Mouse (Mus musculus) MEL (cell line): ENCODE measurements around the gene Dmpk. TPM values are rescaled to one million over a fixed set of nuclear protein-coding genes. Genes with fewer than 3 reads are reported as not detected.

ENCODE experiments used
- DNase-seq: peaks from one replicate; pipeline ENCODE4 v3.0.0; 2011; ENCODE audit warnings: low read depth, low spot score
- H3K27ac ChIP-seq: 2 replicates; pipeline ENCODE4 v1.5.1; 2012; ENCODE audit warnings: low read depth, mild to moderate bottlenecking, control low read depth, low read length, moderate library complexity; ENCODE audit not compliant: control insufficient read depth
- H3K27me3 ChIP-seq, 2 experiments: fragments of 150-350 bp in 1 of 2; sonication (generic) in 1 of 2; 2 replicates each; pipeline ENCODE4 v1.6.1; 2012; ENCODE audit warnings: low read length in 2 of 2, mild to moderate bottlenecking in 2 of 2, improper control_type of control experiment in 1 of 2, moderate library complexity in 1 of 2; ENCODE audit not compliant: insufficient read depth in 2 of 2, control insufficient read depth in 1 of 2
- H3K36me3 ChIP-seq, 2 experiments: 2 replicates each; pipeline ENCODE4 v1.6.1; 2012 to 2014; ENCODE audit warnings: low read length in 2 of 2, improper control_type of control experiment in 1 of 2, inconsistent platforms in 1 of 2, mild to moderate bottlenecking in 1 of 2; ENCODE audit not compliant: insufficient read depth in 2 of 2, control insufficient read depth in 1 of 2
- H3K4me1 ChIP-seq, 2 experiments: fragments of 150-350 bp in 1 of 2; sonication (generic) in 1 of 2; 2 replicates each; pipeline ENCODE4 v1.6.1; 2012; ENCODE audit warnings: low read length in 2 of 2, improper control_type of control experiment in 1 of 2, mild to moderate bottlenecking in 1 of 2; ENCODE audit not compliant: insufficient read depth in 2 of 2, control insufficient read depth in 1 of 2
- H3K4me3 ChIP-seq, 2 experiments: fragments of 150-350 bp in 1 of 2; sonication (generic) in 1 of 2; 2 replicates each; pipeline ENCODE4 v1.5.1; 2012; ENCODE audit warnings: low read depth in 2 of 2, low read length in 2 of 2, mild to moderate bottlenecking in 2 of 2, moderate library complexity in 2 of 2, control low read depth in 1 of 2, improper control_type of control experiment in 1 of 2; ENCODE audit not compliant: control insufficient read depth in 1 of 2, insufficient read depth in 1 of 2
- H3K79me2 ChIP-seq: 2 replicates; pipeline ENCODE4 v1.6.1; 2012; ENCODE audit warnings: mild to moderate bottlenecking, low read length, moderate library complexity; ENCODE audit not compliant: control insufficient read depth, poor library complexity, insufficient read depth
- H3K9ac ChIP-seq: 2 replicates; pipeline ENCODE4 v1.6.1; 2012; ENCODE audit warnings: low read depth, mild to moderate bottlenecking, control low read depth, low read length, moderate library complexity; ENCODE audit not compliant: control insufficient read depth, poor library complexity, severe bottlenecking
- H3K9me3 ChIP-seq: fragments of 150-350 bp; sonication (generic); replicated peaks from 2 replicates; pipeline ENCODE4 v1.6.1; 2012; ENCODE audit warnings: mild to moderate bottlenecking, low read length, improper control_type of control experiment, moderate library complexity; ENCODE audit not compliant: insufficient read depth
- BHLHE40 ChIP-seq: IDR thresholded peaks from 2 replicates; pipeline ENCODE4 v1.6.1; 2012; ENCODE audit warnings: low read depth, mild to moderate bottlenecking, inconsistent platforms, low read length, improper control_type of control experiment, borderline replicate concordance
- CTCF ChIP-seq, 3 experiments: IDR thresholded peaks in 2 of 3; conservative IDR thresholded peaks in 1 of 3; 2 replicates each; pipeline ENCODE4 v1.5.1; 2011 to 2012; ENCODE audit warnings: low read length in 3 of 3, low read depth in 2 of 3, mild to moderate bottlenecking in 2 of 3, improper control_type of control experiment in 1 of 3, inconsistent platforms in 1 of 3, mixed read lengths in 1 of 3, moderate library complexity in 1 of 3; ENCODE audit not compliant: control insufficient read depth in 1 of 3, insufficient read depth in 1 of 3, poor library complexity in 1 of 3, severe bottlenecking in 1 of 3
- E2F4 ChIP-seq: IDR thresholded peaks from 2 replicates; pipeline ENCODE4 v1.6.1; 2011; ENCODE audit warnings: low read depth, low read length, improper control_type of control experiment, borderline replicate concordance
- ELF1 ChIP-seq: IDR thresholded peaks from 2 replicates; pipeline ENCODE4 v1.6.1; 2014; ENCODE audit warnings: low read depth, mild to moderate bottlenecking, inconsistent platforms, low read length, improper control_type of control experiment, moderate library complexity
- EP300 ChIP-seq, 2 experiments: IDR thresholded peaks; 2 replicates each; pipeline ENCODE4 v1.6.1; 2011; ENCODE audit warnings: improper control_type of control experiment in 2 of 2, low read length in 2 of 2, low read depth in 1 of 2, mild to moderate bottlenecking in 1 of 2
- ETS1 ChIP-seq: IDR thresholded peaks from 2 replicates; pipeline ENCODE4 v1.6.1; 2012; ENCODE audit warnings: low read depth, mild to moderate bottlenecking, inconsistent platforms, low read length, improper control_type of control experiment, moderate library complexity
- GATA1 ChIP-seq: IDR thresholded peaks from 2 replicates; pipeline ENCODE4 v1.6.1; 2011; ENCODE audit warnings: low read depth, low read length, improper control_type of control experiment
- HCFC1 ChIP-seq: IDR thresholded peaks from 2 replicates; pipeline ENCODE4 v1.6.1; 2012; ENCODE audit warnings: low read depth, mild to moderate bottlenecking, inconsistent platforms, low read length, improper control_type of control experiment, moderate library complexity
- JUND ChIP-seq: IDR thresholded peaks from 2 replicates; pipeline ENCODE4 v1.6.1; 2011; ENCODE audit warnings: low read depth, mild to moderate bottlenecking, improper control_type of control experiment, low read length
- KAT2A ChIP-seq: conservative IDR thresholded peaks from 2 replicates; pipeline ENCODE4 v1.6.1; 2012; ENCODE audit warnings: low read depth, low read length, improper control_type of control experiment, inconsistent platforms
- MAFK ChIP-seq: IDR thresholded peaks from 2 replicates; pipeline ENCODE4 v1.6.1; 2011; ENCODE audit warnings: low read depth, mild to moderate bottlenecking, low read length, improper control_type of control experiment, borderline replicate concordance
- MAX ChIP-seq: IDR thresholded peaks from 2 replicates; pipeline ENCODE4 v1.6.1; 2011; ENCODE audit warnings: low read length, improper control_type of control experiment
- MAZ ChIP-seq: IDR thresholded peaks from 2 replicates; pipeline ENCODE4 v1.6.1; 2012; ENCODE audit warnings: low read depth, mild to moderate bottlenecking, inconsistent platforms, low read length, improper control_type of control experiment
- MEF2A ChIP-seq: IDR thresholded peaks from 2 replicates; pipeline ENCODE4 v1.6.1; 2014; ENCODE audit warnings: low read depth, mild to moderate bottlenecking, inconsistent platforms, low read length, improper control_type of control experiment; ENCODE audit not compliant: poor library complexity, insufficient replicate concordance, severe bottlenecking; ENCODE audit errors: extremely low read depth
- MXI1 ChIP-seq: IDR thresholded peaks from 2 replicates; pipeline ENCODE4 v1.6.1; 2011; ENCODE audit warnings: mild to moderate bottlenecking, low read depth, low read length, improper control_type of control experiment
- MYB ChIP-seq: IDR thresholded peaks from 2 replicates; pipeline ENCODE4 v1.6.1; 2011; ENCODE audit warnings: mild to moderate bottlenecking, low read depth, low read length, improper control_type of control experiment
- MYC ChIP-seq: IDR thresholded peaks from 2 replicates; pipeline ENCODE4 v1.6.1; 2011; ENCODE audit warnings: low read depth, mild to moderate bottlenecking, low read length, improper control_type of control experiment, moderate library complexity
- NRF1 ChIP-seq: IDR thresholded peaks from 2 replicates; pipeline ENCODE4 v1.6.1; 2014; ENCODE audit warnings: low read depth, mild to moderate bottlenecking, inconsistent platforms, low read length, improper control_type of control experiment, moderate library complexity; ENCODE audit not compliant: poor library complexity, insufficient read depth, severe bottlenecking
- POLR2AphosphoS2 ChIP-seq: IDR thresholded peaks from 2 replicates; pipeline ENCODE4 v1.6.1; 2011; ENCODE audit warnings: low read length, improper control_type of control experiment
- POLR2AphosphoS5 ChIP-seq: IDR thresholded peaks from 2 replicates; pipeline ENCODE4 v1.6.1; 2012; ENCODE audit warnings: low read depth, borderline replicate concordance, mild to moderate bottlenecking, inconsistent platforms, low read length, moderate library complexity, mixed read lengths
- RAD21 ChIP-seq: IDR thresholded peaks from 2 replicates; pipeline ENCODE4 v1.6.1; 2011; ENCODE audit warnings: mild to moderate bottlenecking, low read depth, low read length, improper control_type of control experiment
- RCOR1 ChIP-seq: IDR thresholded peaks from 2 replicates; pipeline ENCODE4 v1.6.1; 2012; ENCODE audit warnings: low read depth, mild to moderate bottlenecking, inconsistent platforms, low read length, improper control_type of control experiment
- TBP ChIP-seq: IDR thresholded peaks from 2 replicates; pipeline ENCODE4 v1.8.0; 2011; ENCODE audit warnings: low read depth, low read length, improper control_type of control experiment
- USF1 ChIP-seq: IDR thresholded peaks from 2 replicates; pipeline ENCODE4 v1.6.1; 2014; ENCODE audit warnings: low read depth, mild to moderate bottlenecking, inconsistent platforms, low read length, improper control_type of control experiment, moderate library complexity
- USF2 ChIP-seq, 2 experiments: IDR thresholded peaks; 2 replicates each; pipeline ENCODE4 v1.6.1; 2011 to 2012; ENCODE audit warnings: improper control_type of control experiment in 2 of 2, low read length in 2 of 2, borderline replicate concordance in 1 of 2, inconsistent platforms in 1 of 2, low read depth in 1 of 2, mild to moderate bottlenecking in 1 of 2; ENCODE audit not compliant: insufficient read depth in 1 of 2
- ZC3H11A ChIP-seq: IDR thresholded peaks from 2 replicates; pipeline ENCODE4 v1.6.1; 2012; ENCODE audit warnings: low read depth, mild to moderate bottlenecking, inconsistent platforms, low read length, improper control_type of control experiment
- ZKSCAN1 ChIP-seq: IDR thresholded peaks from 2 replicates; pipeline ENCODE4 v1.6.1; 2012; ENCODE audit warnings: low read depth, mild to moderate bottlenecking, inconsistent platforms, low read length, improper control_type of control experiment, moderate library complexity
- ZMIZ1 ChIP-seq: IDR thresholded peaks from 2 replicates; pipeline ENCODE4 v1.6.1; 2012; ENCODE audit warnings: low read depth, mild to moderate bottlenecking, inconsistent platforms, low read length, improper control_type of control experiment, moderate library complexity
- ZNF384 ChIP-seq: IDR thresholded peaks from 2 replicates; pipeline ENCODE4 v1.6.1; 2012; ENCODE audit warnings: low read depth, mild to moderate bottlenecking, inconsistent platforms, low read length, improper control_type of control experiment
- polyA plus RNA-seq, 2 experiments: library from polyadenylated mRNA; stranded (reverse) in 1 of 2; unstranded in 1 of 2; fragments of >175 nt in 1 of 2; fragments of >200 nt in 1 of 2; gene quantifications; 2 replicates each; pipeline versions ENCODE4 v1.2.1 to v1.2.4; 2012; ENCODE audit warnings: low replicate concordance in 2 of 2, low read depth in 1 of 2; ENCODE audit not compliant: insufficient read length in 2 of 2, insufficient read depth in 1 of 2, missing spikeins in 1 of 2
- total RNA-seq: library from RNA; depleted of rRNA; stranded (reverse); fragments of 300-350 nt; gene quantifications from 2 replicates; pipeline ENCODE4 v1.2.3, GENCODE M21; 2012

The Dmpk gene
- total and polyA plus RNA-seq, 3 experiments = 5.4 to 29.3 TPM; not detected in 1

DNA sequence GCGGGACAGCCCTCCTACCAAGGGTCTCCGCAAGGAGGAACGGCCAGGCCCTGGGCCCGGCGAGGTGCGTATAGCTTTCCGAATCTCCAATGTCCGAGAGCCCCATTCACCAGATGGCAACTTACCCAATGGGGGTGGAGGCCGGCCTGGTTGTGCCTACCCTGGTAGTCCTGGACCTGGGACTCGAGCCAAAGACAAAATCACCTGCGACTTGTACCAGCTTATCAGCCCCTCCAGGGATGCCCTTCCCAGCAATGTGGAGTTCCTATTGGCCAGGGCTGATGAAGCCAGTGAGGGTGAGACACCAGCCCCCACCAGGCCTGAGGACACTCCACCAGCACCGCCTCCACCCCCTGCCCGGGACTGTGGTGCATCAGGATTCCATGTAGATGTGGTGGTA is 52.5 kb downstream of the Dmpk start:
- H3K4me1 ChIP-seq = peaks cover 0 to 4% of the 10 kb centered on the region in 2 experiments; a peak in 2 of 4 replicates
- H3K4me3 ChIP-seq = no peak overlapping the region
- H3K79me2 ChIP-seq = no peaks in the 10 kb centered on the region
- no peak overlapping the region for H3K27ac ChIP-seq
- 0 out of 4 replicates have a peak, but pooled peaks cover 0 to 2% of the 10 kb centered on the region in 2 experiments for H3K36me3 ChIP-seq
- TF ChIP-seq ZMIZ1 (no peak), ZC3H11A (no peak), POLR2AphosphoS2 (no peak), MYB (no peak), CTCF (IDR thresholded peaks at IDR 0.05 in 2 of 3, conservative IDR thresholded peaks at IDR 0.05 in 1 of 3; ENCODE audit: control insufficient read depth in 1 of 3, insufficient read depth in 1 of 3, low read depth in 2 of 3, low read length in 3 of 3, poor library complexity in 1 of 3, severe bottlenecking in 1 of 3) (no peak), NRF1 (no peak), ELF1 (no peak), BHLHE40 (no peak), HCFC1 (no peak), USF2 (IDR thresholded peaks at IDR 0.05; ENCODE audit: borderline replicate concordance in 1 of 2, insufficient read depth in 1 of 2, low read depth in 1 of 2, low read length in 2 of 2) (no peak), MAX (no peak), ZKSCAN1 (no peak), MAZ (no peak), USF1 (no peak), RCOR1 (no peak), E2F4 (no peak), ZNF384 (no peak), ETS1 (no peak)
- no peak overlapping the region for H3K9ac ChIP-seq
- DNase-seq = no peak
- no peaks in the 10 kb centered on the region for H3K27me3 ChIP-seq
- H3K9me3 ChIP-seq = no peaks in the 10 kb centered on the region

DNA sequence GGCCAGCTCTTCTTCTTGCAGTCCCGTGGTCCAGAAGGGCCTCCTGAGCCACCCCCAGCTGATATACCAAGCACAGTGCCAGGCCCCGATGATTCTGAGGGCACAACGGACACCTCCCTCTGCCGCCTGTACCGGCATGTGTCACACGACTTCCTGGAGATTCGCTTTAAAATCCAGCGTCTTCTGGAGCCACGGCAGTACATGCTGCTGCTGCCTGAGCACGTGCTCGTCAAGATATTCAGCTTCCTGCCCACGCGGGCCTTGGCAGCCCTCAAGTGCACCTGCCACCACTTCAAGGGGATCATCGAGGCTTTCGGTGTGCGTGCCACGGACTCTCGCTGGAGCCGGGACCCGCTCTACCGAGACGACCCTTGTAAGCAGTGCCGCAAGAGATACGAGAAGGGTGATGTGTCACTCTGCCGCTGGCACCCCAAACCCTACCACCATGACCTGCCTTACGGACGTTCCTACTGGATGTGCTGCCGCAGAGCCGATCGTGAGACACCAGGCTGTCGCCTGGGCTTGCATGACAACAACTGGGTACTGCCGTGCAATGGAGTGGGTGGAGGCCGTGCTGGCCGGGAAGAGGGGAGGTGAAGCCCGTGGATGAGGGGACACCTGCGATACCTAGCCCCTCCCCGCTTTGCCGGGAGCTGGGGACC is 53.2 kb downstream of the Dmpk start:
- Histone ChIP-seq H3K4me1 (peaks cover 0 to 2% of the 10 kb centered on the region in 2 experiments; a peak in 2 of 4 replicates), H3K4me3 (no peak overlapping the region), H3K9ac (no peak overlapping the region), H3K27ac (no peak overlapping the region), H3K79me2 (no peaks in the 10 kb centered on the region), H3K36me3 (0 out of 4 replicates have a peak, but pooled peaks cover 0 to under 1% of the 10 kb centered on the region in 2 experiments), H3K9me3 (no peaks in the 10 kb centered on the region), H3K27me3 (no peaks in the 10 kb centered on the region)
- TF ChIP-seq ETS1 = no peak
- no peak for TF ChIP-seq MAZ
- TF ChIP-seq ZKSCAN1 = no peak
- TF ChIP-seq USF2 (IDR thresholded peaks at IDR 0.05; ENCODE audit: borderline replicate concordance in 1 of 2, insufficient read depth in 1 of 2, low read depth in 1 of 2, low read length in 2 of 2) = no peak
- TF ChIP-seq MEF2A = no peak
- TF ChIP-seq EP300 (IDR thresholded peaks at IDR 0.05; ENCODE audit: low read depth in 1 of 2, low read length in 2 of 2) = no peak
- no peak for TF ChIP-seq ZMIZ1
- no peak for TF ChIP-seq KAT2A
- no peak for TF ChIP-seq TBP
- TF ChIP-seq RAD21 = no peak
- TF ChIP-seq GATA1 = no peak
- no peak for TF ChIP-seq MYC
- TF ChIP-seq MAFK = no peak
- TF ChIP-seq MXI1 = no peak
- no peak for TF ChIP-seq MYB
- TF ChIP-seq JUND = no peak
- TF ChIP-seq POLR2AphosphoS5 = no peak
- DNase-seq = no peak
